Mouse (Mus musculus): ENCODE measurements around the gene Scn4b.

Scn4b gene

GRCm38 (mm10) chr9:45188570-45189563 is 50.7 kb downstream of the Scn4b start:
- no peak for DNase-seq (ENCODE audit: low read depth, low spot score)

- DNase-seq (ENCODE audit: low read depth, low spot score) = no peak
Observed at GRCm38 (mm10) chr9:45189661-45190174, 51.5 kb downstream of the Scn4b start.

- DNase-seq (ENCODE audit: low read depth, low spot score) = no peak
Observed at GRCm38 (mm10) chr9:45195468-45195867, 57.3 kb downstream of the Scn4b start.

GRCm38 (mm10) chr9:45196125-45196830 is 58.1 kb downstream of the Scn4b start:
- DNase-seq (ENCODE audit: low read depth, low spot score) = no peak

GRCm38 (mm10) chr9:45197549-45197948 is 59.4 kb downstream of the Scn4b start:
- no peak for DNase-seq (ENCODE audit: low read depth, low spot score)

GRCm38 (mm10) chr9:45201319-45201947 is 63.2 kb downstream of the Scn4b start:
- DNase-seq (ENCODE audit: low read depth, low spot score) = no peak

GRCm38 (mm10) chr9:45202021-45202798 is 64.0 kb downstream of the Scn4b start:
- DNase-seq (ENCODE audit: low read depth, low spot score) = no peak
